Mouse (Mus musculus) cortical plate, adult 2 months (tissue): ENCODE measurements around the gene Spata1.

Source experiments
- CTCF ChIP-seq: fragments of 200-500 bp; IDR thresholded peaks from 2 replicates; pipeline ENCODE4 v1.5.1; 2011; ENCODE audit warnings: mild to moderate bottlenecking, control low read depth, low read length; ENCODE audit not compliant: insufficient read depth; ENCODE audit errors: extremely low read depth
- POLR2A ChIP-seq: fragments of 200-500 bp; IDR thresholded peaks from 2 replicates; pipeline ENCODE4 v1.6.1; 2011; ENCODE audit warnings: mild to moderate bottlenecking, low read length, control low read depth; ENCODE audit not compliant: insufficient read depth; ENCODE audit errors: extremely low read depth

DNA sequence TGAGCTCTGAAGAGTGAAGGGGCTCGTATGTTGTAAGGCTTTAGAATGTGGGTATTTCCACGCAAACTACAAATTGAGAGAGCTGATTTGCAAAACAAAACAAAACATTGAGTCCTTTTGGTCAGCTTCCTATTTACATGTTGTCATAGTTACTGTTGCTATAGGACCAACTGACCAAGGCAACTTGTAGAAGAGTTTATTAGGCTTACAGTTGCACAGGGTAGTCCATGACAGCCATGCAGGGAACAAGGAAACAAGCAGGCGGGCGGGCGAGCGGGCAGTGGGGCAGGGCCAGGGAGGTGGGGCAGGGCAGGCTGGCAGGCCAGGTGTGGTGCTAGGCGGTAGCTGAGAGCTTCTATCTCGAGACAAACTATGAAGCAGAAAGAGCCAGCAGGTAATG lies 73.1 kb downstream of the Spata1 start:
- TF ChIP-seq CTCF: no peak
- TF ChIP-seq POLR2A: no peak
